Mouse (Mus musculus) C3H10T1/2 (cell line): ENCODE results near the gene Gnpnat1. TPM values are rescaled to one million over a fixed set of nuclear protein-coding genes. Genes with fewer than 3 reads are reported as not detected.

Experiments
- polyA plus RNA-seq, 2 experiments: library from polyadenylated mRNA; unstranded; fragments of >200 nt; fragmentation: generic; extraction: Trizol; gene quantifications; one replicate each; pipeline ENCODE4 v1.2.1; 2012; ENCODE audit warnings: missing spikeins in 2 of 2

Gnpnat1 gene
- 1 to 10 TPM; 3.5 to 5.0 TPM for polyA plus RNA-seq

DNA sequence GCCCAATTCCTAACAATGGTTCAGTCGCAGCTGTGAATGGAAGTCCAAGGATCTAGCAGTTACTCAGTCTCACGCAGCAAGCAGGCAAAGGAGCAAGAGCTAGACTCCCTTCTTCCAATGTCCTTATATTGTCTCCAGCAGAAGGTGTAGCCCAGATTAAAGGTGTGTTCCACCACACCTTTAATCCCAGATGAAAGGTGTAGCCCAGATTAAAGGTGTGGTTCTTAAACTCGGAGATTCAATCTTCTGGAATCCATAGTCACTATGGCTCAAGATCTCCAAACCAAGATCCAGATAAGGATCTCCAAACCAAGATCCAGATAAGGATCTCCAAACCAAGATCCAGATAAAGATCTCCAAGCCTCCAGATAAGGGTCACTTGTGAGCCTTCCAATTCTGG is at the start of gene Gnpnat1:
Gene Gnpnat1 (minus strand): TSS at position 101 of the 400 bp plus-strand sequence.

DNA sequence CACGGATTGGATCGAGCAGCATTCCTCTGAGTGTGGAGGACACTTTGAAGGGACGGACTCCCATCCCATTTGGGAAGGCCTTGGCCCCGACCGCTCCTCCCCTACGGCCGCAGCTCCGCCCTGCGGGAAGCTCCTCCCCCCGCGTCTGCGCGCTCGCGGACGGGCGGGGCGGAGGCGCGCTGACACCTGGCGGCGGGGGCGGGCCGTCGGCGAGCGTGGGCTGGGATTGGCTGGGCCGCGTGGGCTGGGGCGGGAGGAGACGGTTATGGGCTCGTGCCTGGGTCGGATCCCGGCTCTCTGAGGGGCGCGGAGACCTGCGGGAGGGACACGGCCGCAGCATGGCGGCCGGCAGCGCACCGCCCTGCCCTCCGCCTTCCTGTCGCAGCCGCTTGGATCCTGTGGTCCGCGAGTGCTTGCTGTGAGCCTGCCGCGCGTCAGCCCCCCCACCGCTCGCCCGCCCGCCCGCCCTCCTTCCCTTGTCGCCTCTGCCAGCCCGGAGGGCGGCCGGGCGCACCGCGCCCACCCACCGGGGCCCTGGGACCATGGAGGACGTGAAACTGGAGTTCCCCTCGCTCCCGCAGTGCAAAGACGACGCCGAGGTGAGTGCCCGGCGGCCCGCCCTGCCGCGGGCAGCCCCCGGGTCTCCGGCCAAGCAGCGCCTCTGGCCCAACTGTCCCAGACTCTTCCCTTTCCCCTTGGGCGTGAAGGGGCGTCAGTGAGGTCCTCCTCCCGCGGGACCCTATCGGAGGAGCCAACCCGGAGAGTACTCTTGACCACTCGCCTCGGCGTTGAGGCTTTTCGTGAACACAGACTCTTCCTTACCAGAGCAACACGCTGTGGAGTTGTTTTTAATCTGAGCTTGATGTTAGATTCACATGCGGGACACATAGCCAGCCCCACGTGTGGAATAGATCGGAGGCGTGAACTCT is 53.5 kb downstream of the Gnpnat1 start, which contains the start of gene Styx:
Gene Styx (plus strand): TSS at position 163 of the 929 bp plus-strand sequence.

DNA sequence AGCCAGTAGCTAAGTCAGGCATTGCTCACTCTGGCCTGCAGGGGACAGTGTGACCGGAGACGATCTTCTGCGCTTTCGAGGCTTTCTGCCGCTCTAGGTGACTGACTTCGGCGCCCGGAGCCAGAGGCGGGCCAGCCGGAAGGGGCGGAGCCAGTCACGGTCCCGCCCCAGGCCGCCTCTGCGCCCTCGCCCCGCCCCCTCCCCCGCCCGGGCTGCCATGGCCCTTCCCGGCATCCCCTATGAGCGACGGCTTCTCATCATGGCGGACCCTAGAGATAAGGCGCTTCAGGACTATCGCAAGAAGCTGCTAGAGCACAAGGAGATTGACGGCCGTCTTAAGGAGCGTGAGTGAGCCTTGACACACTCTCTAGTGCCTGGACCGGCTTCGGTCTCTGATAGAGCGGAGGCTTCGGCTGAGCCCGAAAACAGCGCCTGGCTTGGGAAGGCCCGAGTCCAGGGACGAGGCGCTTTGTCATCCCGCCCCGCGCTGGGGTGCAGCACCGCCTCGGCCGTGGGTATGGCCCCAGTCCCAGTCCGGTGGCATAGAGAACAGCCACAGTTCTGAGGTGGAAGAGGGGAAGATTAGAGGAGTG is 75.0 kb downstream of the Gnpnat1 start, which contains the start of gene Psmc6:
Gene Psmc6 (plus strand): TSS at position 200 of the 593 bp plus-strand sequence.

Other genes starting within 250 kb of the Gnpnat1 start
- gene Gpr137c, start 185.2 kb downstream of the Gnpnat1 start, polyA plus RNA-seq: under 1 TPM; 0.07 to 0.34 TPM
- 1 to 10 TPM in 1 of 2 experiments, under 1 TPM in 1; 0.36 to 5.6 TPM for gene Txndc16, start 184.6 kb downstream of the Gnpnat1 start, polyA plus RNA-seq
- gene Ero1l, start 86.1 kb downstream of the Gnpnat1 start, polyA plus RNA-seq: 1 to 10 TPM; 2.8 to 3.4 TPM
- gene Psmc6, start 75.1 kb downstream of the Gnpnat1 start, polyA plus RNA-seq: 10 to 100 TPM in 1 of 2 experiments, 1 to 10 TPM in 1; 1.9 to 18.5 TPM
- gene Styx, start 53.8 kb downstream of the Gnpnat1 start, polyA plus RNA-seq: 1 to 10 TPM in 1 of 2 experiments, under 1 TPM in 1; 0.47 to 1.7 TPM
- gene Fermt2, start 125.2 kb upstream of the Gnpnat1 start, polyA plus RNA-seq: 10 to 100 TPM in 1 of 2 experiments, 1 to 10 TPM in 1; 4.2 to 18.0 TPM